Mouse (Mus musculus) urinary bladder, postnatal 4 days (tissue): ENCODE results near the gene Birc7.
A peak's percentile ranks its signal among the peaks of the same experiment; 100 is the strongest.

Experiments
- DNase-seq, 2 experiments: peaks; one replicate each; pipeline ENCODE4 v3.0.0; 2021 to 2022; ENCODE audit warnings: low spot score in 2 of 2

Gene Birc7

GRCm38 (mm10) chr2:180967010-180967763 lies 38.4 kb downstream of the Birc7 start, which contains the start of gene Arfgap1:
Gene Arfgap1, plus strand, starts transcription at chr2:180967225.
- DNase-seq: peak; percentile 89 to 93

DNA sequence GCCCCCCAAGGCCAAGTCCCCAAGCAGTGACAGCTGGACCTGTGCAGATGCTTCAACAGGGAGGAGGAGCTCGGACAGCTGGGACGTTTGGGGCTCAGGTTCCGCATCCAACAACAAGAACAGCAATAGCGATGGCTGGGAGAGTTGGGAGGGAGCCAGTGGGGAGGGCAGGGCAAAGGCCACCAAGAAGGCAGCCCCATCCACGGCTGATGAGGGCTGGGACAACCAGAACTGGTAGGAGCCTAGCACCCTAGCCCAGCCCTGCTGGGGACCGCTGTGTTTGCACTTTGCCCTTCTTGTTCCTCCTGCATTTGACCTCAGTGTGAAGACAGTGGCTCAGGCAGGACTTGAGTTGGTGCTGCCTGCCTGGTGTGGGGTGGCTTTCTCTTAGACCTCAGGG lies 52.3 kb downstream of the Birc7 start:
- no peak for DNase-seq
